Mouse (Mus musculus) embryonic fibroblast, embryonic 13.5 days (primary cell): ENCODE measurements around the gene Slc9c1. TPM values are rescaled to one million over a fixed set of nuclear protein-coding genes. Genes with fewer than 3 reads are reported as not detected.
"Not testable (repeated sequence)": the region's sequence is repeated elsewhere in the genome, so short reads cannot be mapped to it uniquely, and the experiment has no call there.

ENCODE experiments used
- H3K27ac ChIP-seq: 2 replicates; pipeline ENCODE4 v1.5.1; 2012; ENCODE audit warnings: low read length, control low read depth, inconsistent platforms; ENCODE audit not compliant: insufficient read depth
- H3K4me1 ChIP-seq: 2 replicates; pipeline ENCODE4 v1.6.1; 2011; ENCODE audit warnings: low read length; ENCODE audit not compliant: control insufficient read depth, insufficient read depth
- H3K4me3 ChIP-seq: 2 replicates; pipeline ENCODE4 v1.5.1; 2011; ENCODE audit warnings: mild to moderate bottlenecking, control low read depth, low read length; ENCODE audit not compliant: insufficient read depth
- CTCF ChIP-seq: IDR thresholded peaks from 2 replicates; pipeline ENCODE4 v1.5.1; 2011; ENCODE audit warnings: mild to moderate bottlenecking, control low read depth, low read length, moderate library complexity, borderline replicate concordance; ENCODE audit not compliant: insufficient read depth
- POLR2A ChIP-seq: IDR thresholded peaks from 2 replicates; pipeline ENCODE4 v1.6.1; 2011; ENCODE audit warnings: low read depth, mild to moderate bottlenecking, control low read depth, low read length, moderate library complexity
- polyA plus RNA-seq: library from polyadenylated mRNA; stranded (reverse); fragments of >200 nt; gene quantifications from 2 replicates; pipeline ENCODE4 v1.2.4, GENCODE M21; 2011; ENCODE audit warnings: low read depth; ENCODE audit not compliant: missing spikeins, insufficient read length

Slc9c1 gene
- not detected in 2 replicates for polyA plus RNA-seq

GRCm38 (mm10) chr16:45535009-45535408, at the start of gene Slc9c1:
TSS of gene Slc9c1 (plus strand) at chr16:45535309.
- Histone ChIP-seq H3K27ac (no peak within 1 kb of the TSS), H3K4me3 (no peak within 1 kb of the TSS), H3K4me1 (no peaks in the 10 kb centered on the region)
- TF ChIP-seq POLR2A (no peak), CTCF (no peak)

- Histone ChIP-seq H3K27ac (no peak within 1 kb of the TSS), H3K4me3 (no peak within 1 kb of the TSS), H3K4me1 (no peaks in the 10 kb centered on the region)
- TF ChIP-seq POLR2A (no peak), CTCF (no peak)
Observed at GRCm38 (mm10) chr16:45492927-45493326, 42.2 kb upstream of the Slc9c1 start, which contains the start of gene Gm609. TSS of gene Gm609 (minus strand) at chr16:45492969.

GRCm38 (mm10) chr16:45495326-45495725, 39.8 kb upstream of the Slc9c1 start:
- no peak overlapping the region for H3K27ac ChIP-seq
- H3K4me1 ChIP-seq, result no peaks in the 10 kb centered on the region
- no peak for TF ChIP-seq CTCF
- TF ChIP-seq POLR2A, result no peak
- H3K4me3 ChIP-seq, result no peak overlapping the region

GRCm38 (mm10) chr16:45525551-45525950, 9.6 kb upstream of the Slc9c1 start:
- Histone ChIP-seq H3K4me1 (no peaks in the 10 kb centered on the region), H3K27ac (no peak overlapping the region), H3K4me3 (no peak overlapping the region)
- TF ChIP-seq POLR2A (no peak), CTCF (no peak)

- H3K4me3 ChIP-seq, result no peak within 1 kb of the TSS
- H3K4me1 ChIP-seq, result no peaks in the 10 kb centered on the region
- TF ChIP-seq POLR2A, result no peak
- no peak for TF ChIP-seq CTCF
- no peak within 1 kb of the TSS for H3K27ac ChIP-seq
Observed at GRCm38 (mm10) chr16:45531950-45532349, 3.2 kb upstream of the Slc9c1 start, which contains the start of gene Gm17783. TSS of gene Gm17783 (minus strand) at chr16:45532050.

GRCm38 (mm10) chr16:45538342-45538741, 3.2 kb downstream of the Slc9c1 start:
- not testable (repeated sequence) for H3K4me3 ChIP-seq, H3K27ac ChIP-seq, H3K4me1 ChIP-seq

- Histone ChIP-seq H3K27ac (no peak overlapping the region), H3K4me3 (no peak overlapping the region), H3K4me1 (no peaks in the 10 kb centered on the region)
- TF ChIP-seq CTCF (no peak), POLR2A (no peak)
Observed at GRCm38 (mm10) chr16:45542108-45542507, 7.0 kb downstream of the Slc9c1 start.

GRCm38 (mm10) chr16:45544341-45544740, 9.2 kb downstream of the Slc9c1 start:
- TF ChIP-seq CTCF (no peak), POLR2A (no peak)
- H3K27ac ChIP-seq, result no peak overlapping the region
- H3K4me1 ChIP-seq, result no peaks in the 10 kb centered on the region
- H3K4me3 ChIP-seq, result no peak overlapping the region

GRCm38 (mm10) chr16:45547982-45548381, 12.9 kb downstream of the Slc9c1 start:
- H3K4me1 ChIP-seq, result no peaks in the 10 kb centered on the region
- TF ChIP-seq CTCF, result no peak
- TF ChIP-seq POLR2A, result no peak
- H3K4me3 ChIP-seq, result no peak overlapping the region
- no peak overlapping the region for H3K27ac ChIP-seq

- Histone ChIP-seq H3K4me3 (no peak overlapping the region), H3K4me1 (no peaks in the 10 kb centered on the region), H3K27ac (no peak overlapping the region)
- TF ChIP-seq POLR2A (no peak), CTCF (no peak)
Observed at GRCm38 (mm10) chr16:45551579-45551978, 16.5 kb downstream of the Slc9c1 start.

GRCm38 (mm10) chr16:45561747-45562146, 26.6 kb downstream of the Slc9c1 start:
- H3K4me1 ChIP-seq, result no peaks in the 10 kb centered on the region

More at GRCm38 (mm10) chr16:45561747-45562146, 26.6 kb downstream of the Slc9c1 start:
- TF ChIP-seq CTCF (no peak), POLR2A (no peak)
- Histone ChIP-seq H3K4me3 (no peak overlapping the region), H3K27ac (no peak overlapping the region)
